Mouse (Mus musculus) embryonic fibroblast, embryonic 13.5 days (primary cell): ENCODE measurements around the gene C1rl.
"Not testable (repeated sequence)": the region's sequence is repeated elsewhere in the genome, so short reads cannot be mapped to it uniquely, and the experiment has no call there.

Experiments
- CTCF ChIP-seq: IDR thresholded peaks from 2 replicates; pipeline ENCODE4 v1.5.1; 2011; ENCODE audit warnings: mild to moderate bottlenecking, control low read depth, low read length, moderate library complexity, borderline replicate concordance; ENCODE audit not compliant: insufficient read depth
- POLR2A ChIP-seq: IDR thresholded peaks from 2 replicates; pipeline ENCODE4 v1.6.1; 2011; ENCODE audit warnings: low read depth, mild to moderate bottlenecking, control low read depth, low read length, moderate library complexity

GRCm38 (mm10) chr6:124475335-124476075 lies 17.4 kb upstream of the C1rl start:
- not testable (repeated sequence) for TF ChIP-seq CTCF, POLR2A
